Mouse (Mus musculus) subcutaneous adipose tissue, adult 2 months (tissue): ENCODE results near the gene Oas2. TPM values are rescaled to one million over a fixed set of nuclear protein-coding genes. Genes with fewer than 3 reads are reported as not detected.

Source experiments
- polyA plus RNA-seq: library from polyadenylated mRNA; depleted of rRNA; stranded (reverse); fragments of >200 nt; gene quantifications from 2 replicates; pipeline ENCODE4 v1.2.3, GENCODE M21; 2012; ENCODE audit warnings: low replicate concordance; rRNA removed

Gene Oas2
- polyA plus RNA-seq: 22.9 and 34.5 TPM in 2 replicates

GRCm38 (mm10) chr5:120749688-120750087, at the start of gene Oas2:
Oas2 (minus strand) TSS chr5:120749853.

GRCm38 (mm10) chr5:120795480-120796034, 45.9 kb upstream of the Oas2 start, which contains the start of gene Oas1e:
Oas1e (minus strand) TSS chr5:120795530.

DNA sequence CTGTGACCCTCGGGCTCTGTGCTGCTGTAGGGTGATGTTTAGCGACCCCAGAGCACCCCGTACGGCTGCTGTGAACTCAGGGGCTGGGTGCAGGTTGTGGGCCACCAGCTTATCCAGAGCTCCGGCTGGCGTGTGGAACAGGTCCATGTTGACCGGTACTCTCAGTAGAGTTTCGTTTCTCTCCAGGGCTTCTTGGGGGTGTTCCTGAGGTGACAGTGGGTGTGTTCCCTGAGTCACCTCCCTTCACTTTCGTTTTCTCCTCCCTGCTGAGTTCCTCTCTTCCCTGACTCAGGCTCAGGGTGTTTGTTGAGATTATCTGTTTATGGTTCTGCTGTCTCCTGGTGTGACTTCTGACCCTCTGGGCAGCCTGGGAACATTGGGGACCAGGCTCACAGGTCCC, 27.8 kb upstream of the Oas2 start, which contains the start of gene Oas3:
Gene Oas3 (minus strand): TSS at position 184 of the 400 bp plus-strand sequence.

DNA sequence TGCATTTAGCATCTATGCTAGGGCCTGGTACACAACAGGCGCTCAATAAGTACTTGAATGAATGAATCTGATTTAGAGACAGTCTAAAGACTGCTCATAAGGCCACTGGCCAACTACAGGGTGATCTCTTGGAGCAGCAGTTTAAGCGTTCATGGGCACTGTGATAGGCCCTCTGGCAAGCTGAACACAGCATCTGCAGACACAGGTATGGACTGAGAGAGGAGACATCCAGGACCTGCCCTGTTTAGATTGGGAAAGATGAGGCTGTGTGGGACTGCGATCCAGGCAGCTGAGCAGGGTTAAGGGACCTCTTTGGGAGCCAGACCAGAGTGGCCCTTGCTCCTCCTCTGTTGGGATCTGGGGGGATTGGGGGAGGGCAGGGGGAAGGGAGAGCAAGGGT, 37.8 kb downstream of the Oas2 start, which contains the start of gene Dtx1:
Gene Dtx1 (minus strand): TSS at position 101 of the 400 bp plus-strand sequence.

Other genes with a start within 250 kb of the Oas2 start
- gene Plbd2, start 246.2 kb downstream of the Oas2 start, polyA plus RNA-seq: 60.6 and 76.9 TPM in 2 replicates
- 37.8 and 62.3 TPM in 2 replicates for gene Slc8b1, start 238.7 kb downstream of the Oas2 start, polyA plus RNA-seq
- gene Tpcn1, start 161.2 kb downstream of the Oas2 start, polyA plus RNA-seq: 64.4 and 96.3 TPM in 2 replicates
- 0.36 and 0.73 TPM in 2 replicates for gene Iqcd, start 160.8 kb downstream of the Oas2 start, polyA plus RNA-seq
- gene Rita1, start 137.3 kb downstream of the Oas2 start, polyA plus RNA-seq: 15.9 and 20.1 TPM in 2 replicates
- gene Ddx54, start 137.1 kb downstream of the Oas2 start, polyA plus RNA-seq: 31.6 and 48.5 TPM in 2 replicates
- not detected in 2 replicates for gene Cfap73, start 115.6 kb downstream of the Oas2 start, polyA plus RNA-seq
- gene Rasal1, start 101.0 kb downstream of the Oas2 start, polyA plus RNA-seq: 0.24 and 1.5 TPM in 2 replicates
- gene Dtx1, start 37.9 kb downstream of the Oas2 start, polyA plus RNA-seq: 1.6 and 29.4 TPM in 2 replicates
- 1.0 and 7.0 TPM in 2 replicates for gene Oas3, start 27.8 kb upstream of the Oas2 start, polyA plus RNA-seq
- gene Oas1e, start 45.7 kb upstream of the Oas2 start, polyA plus RNA-seq: 0.06 TPM in 1 of 2 replicates, not detected in the other
- 2.9 and 3.2 TPM in 2 replicates for gene Oas1c, start 62.7 kb upstream of the Oas2 start, polyA plus RNA-seq
- 0.23 TPM in 1 of 2 replicates, not detected in the other for gene Oas1f, start 97.5 kb upstream of the Oas2 start, polyA plus RNA-seq
- not detected in 2 replicates for gene Oas1h, start 111.6 kb upstream of the Oas2 start, polyA plus RNA-seq
- 3.3 and 14.4 TPM in 2 replicates for gene Oas1g, start 137.8 kb upstream of the Oas2 start, polyA plus RNA-seq
- 11.0 and 31.2 TPM in 2 replicates for gene Oas1a, start 157.7 kb upstream of the Oas2 start, polyA plus RNA-seq
- not detected in 2 replicates for gene Oas1d, start 164.7 kb upstream of the Oas2 start, polyA plus RNA-seq